8 mouse cellular contexts compared by ENCODE assay signal in genomic region chr13:74462699-74463385, GRCm38 (mm10). TPM values are rescaled to one million over a fixed set of nuclear protein-coding genes. Genes with fewer than 3 reads are reported as not detected.
DNase-seq lines count a peak whose midpoint lies in the region; ATAC-seq lines count a peak whose summit lies in the region.

No protein-coding gene starts in this region.

- no peaks in the 10 kb centered on the region for H3K9me3 ChIP-seq in hindbrain, embryonic 14.5 days (ENCODE audit: control insufficient read depth, low read length)

- peak overlapping the region; percentile 71 for H3K4me2 ChIP-seq in hindbrain, embryonic 14.5 days (replicated peaks)

- no peaks in the 10 kb centered on the region for H3K27me3 ChIP-seq in hindbrain, embryonic 14.5 days (ENCODE audit: control insufficient read depth, insufficient read depth, low read length)

- peak; percentile 99 for ATAC-seq in hindbrain, embryonic 14.5 days (ENCODE audit: low FRiP score)

- H3K4me1 ChIP-seq in hindbrain, embryonic 14.5 days (replicated peaks; ENCODE audit: control insufficient read depth, insufficient read depth, low read length): no peaks in the 10 kb centered on the region

- DNase-seq in R1 (ENCODE audit: low read depth, low spot score): peak; percentile 98
- DNase-seq in cerebellum, postnatal 25 days: peak; percentile 76 to 86
- DNase-seq in frontal cortex, postnatal 25 days (ENCODE audit: low spot score in 2 of 2): peak; percentile 43 to 56
- peak; percentile 89 for DNase-seq in hindbrain, embryonic 14.5 days (ENCODE audit: low spot score)
- peak; percentile 68 to 74 for DNase-seq in layer of hippocampus, postnatal 36 days
- peak; percentile 90 for DNase-seq in lung, postnatal 36 days
- DNase-seq in retina, postnatal 1 day: peak; percentile 91
- peak; percentile 50 to 70 for DNase-seq in urinary bladder, adult 18-20 months (ENCODE audit: low spot score in 2 of 2)

- peak overlapping the region; percentile 74 for H3K9ac ChIP-seq in hindbrain, embryonic 14.5 days

- no peaks in the 10 kb centered on the region for H3K36me3 ChIP-seq in hindbrain, embryonic 14.5 days (replicated peaks; ENCODE audit: control insufficient read depth, insufficient read depth)

- peak overlapping the region; percentile 55 for H3K4me3 ChIP-seq in hindbrain, embryonic 14.5 days (replicated peaks; ENCODE audit: low read length)

- H3K27ac ChIP-seq in hindbrain, embryonic 14.5 days: peak overlapping the region; percentile 93

- under 1% methylated on average over 23 of the region's 23 CpGs for WGBS in hindbrain, embryonic 14.5 days

RNA-seq across cellular contexts. Expression of gene Zfp825, which starts 30.9 kb away (rescaled TPM):
- polyA plus RNA-seq in hindbrain, embryonic 14.5 days (2014; fragmentation: Nextera tagmentation; extraction: Ambion mirVana): 15.6 and 17.0 TPM in 2 replicates
- 1 to 10 TPM; 6.8 to 7.3 TPM for total RNA-seq in layer of hippocampus, postnatal 36 days (2021)

Comparison
In these comparisons a context has a peak if more than half of its experiments do, and no peak if none do; other contexts are left out.
1. Peak in every context shown above with its lines: DNase-seq, ATAC-seq, H3K4me3 ChIP-seq and H3K27ac ChIP-seq.